Mouse (Mus musculus): ENCODE results near the gene Nrn1.

DNA sequence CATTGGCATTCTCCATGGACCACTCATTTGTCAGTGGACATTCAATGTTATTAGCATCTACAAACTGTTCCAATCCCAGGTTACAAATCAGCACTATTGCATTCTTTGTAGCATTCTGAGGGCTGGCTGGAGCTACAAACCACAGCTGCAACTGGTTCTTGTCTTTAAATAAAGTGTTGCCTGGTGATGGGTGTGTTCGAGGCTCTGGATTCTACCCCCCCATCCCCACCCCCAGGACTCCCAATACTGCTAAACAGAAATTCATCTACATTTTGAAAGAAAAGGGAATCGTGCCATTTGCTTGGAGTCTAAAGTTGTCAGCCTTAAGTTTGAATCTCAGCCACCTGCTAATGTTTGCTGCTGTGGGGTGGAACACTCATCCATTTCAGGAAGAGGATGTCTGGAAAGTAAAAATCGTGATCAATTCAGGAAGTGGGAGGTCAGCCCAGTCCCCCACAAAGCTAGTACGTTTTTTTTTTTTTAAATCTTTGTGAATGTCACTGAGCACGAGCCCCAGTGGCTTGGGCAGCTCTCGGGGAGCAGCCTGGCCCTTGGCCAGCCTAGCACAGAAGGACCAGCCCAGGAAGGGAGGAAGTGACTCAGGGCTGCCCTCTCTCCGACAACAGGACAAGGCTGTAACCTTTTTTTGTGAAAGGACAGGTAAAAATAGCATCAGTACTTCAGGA is 39.3 kb downstream of the Nrn1 start:
- no peak for TF ChIP-seq POLR2A (IDR thresholded peaks at IDR 0.05; ENCODE audit: extremely low read depth, insufficient read depth, low read length)
- TF ChIP-seq CTCF (IDR thresholded peaks at IDR 0.05; ENCODE audit: low read depth, low read length): no peak

All from liver, adult 2 months (tissue).